Mouse (Mus musculus) heart, adult 11 months (tissue): Measurements from ENCODE around the gene Ostf1.

Experiments
- DNase-seq: peaks from one replicate; pipeline ENCODE4 v3.0.0; 2022

Gene Ostf1

GRCm38 (mm10) chr19:18631644-18632219 lies at the start of gene Ostf1, which contains the start of gene Nmrk1:
Gene Ostf1 (minus strand): TSS chr19:18631823.
Gene Nmrk1 (plus strand): TSS chr19:18631950.
- DNase-seq: peak; percentile 100

- no peak for DNase-seq
Measured at GRCm38 (mm10) chr19:18673116-18673515, 41.5 kb upstream of the Ostf1 start.

GRCm38 (mm10) chr19:18672498-18672897 lies 40.9 kb upstream of the Ostf1 start:
- DNase-seq: no peak

GRCm38 (mm10) chr19:18671056-18671741 lies 39.6 kb upstream of the Ostf1 start:
- no peak for DNase-seq

- peak; percentile 100 for DNase-seq
Measured at GRCm38 (mm10) chr19:18670608-18671007, 39.0 kb upstream of the Ostf1 start, which contains the start of gene Carnmt1. Gene Carnmt1 (plus strand): TSS chr19:18670764.

GRCm38 (mm10) chr19:18669551-18669950 lies 37.9 kb upstream of the Ostf1 start:
- no peak for DNase-seq

- DNase-seq: peak; percentile 21
Measured at GRCm38 (mm10) chr19:18666966-18667365, 35.3 kb upstream of the Ostf1 start.

GRCm38 (mm10) chr19:18663904-18664303 lies 32.3 kb upstream of the Ostf1 start:
- no peak for DNase-seq

GRCm38 (mm10) chr19:18661683-18662082 lies 30.1 kb upstream of the Ostf1 start:
- no peak for DNase-seq

- DNase-seq: no peak
Measured at GRCm38 (mm10) chr19:18660466-18660865, 28.8 kb upstream of the Ostf1 start.

- DNase-seq: no peak
Measured at GRCm38 (mm10) chr19:18659349-18659748, 27.7 kb upstream of the Ostf1 start.

- DNase-seq: no peak
Measured at GRCm38 (mm10) chr19:18658473-18658872, 26.9 kb upstream of the Ostf1 start.

- DNase-seq: peak; percentile 61
Measured at GRCm38 (mm10) chr19:18655999-18656398, 24.4 kb upstream of the Ostf1 start.

- peak; percentile 60 for DNase-seq
Measured at GRCm38 (mm10) chr19:18654984-18655383, 23.4 kb upstream of the Ostf1 start.

- peak; percentile 77 for DNase-seq
Measured at GRCm38 (mm10) chr19:18654330-18654729, 22.7 kb upstream of the Ostf1 start.

GRCm38 (mm10) chr19:18653058-18653457 lies 21.4 kb upstream of the Ostf1 start:
- peak; percentile 65 for DNase-seq

- DNase-seq: peak; percentile 80
Measured at GRCm38 (mm10) chr19:18652592-18652991, 21.0 kb upstream of the Ostf1 start.

- DNase-seq: peak; percentile 82
Measured at GRCm38 (mm10) chr19:18650473-18650872, 18.9 kb upstream of the Ostf1 start.

- peak; percentile 1 for DNase-seq
Measured at GRCm38 (mm10) chr19:18649955-18650354, 18.3 kb upstream of the Ostf1 start.

- peak; percentile 3 for DNase-seq
Measured at GRCm38 (mm10) chr19:18648558-18648945, 16.9 kb upstream of the Ostf1 start.

GRCm38 (mm10) chr19:18647775-18648557 lies 16.3 kb upstream of the Ostf1 start:
- DNase-seq: peak; percentile 92

- peak; percentile 80 for DNase-seq
Measured at GRCm38 (mm10) chr19:18646853-18647420, 15.3 kb upstream of the Ostf1 start.

GRCm38 (mm10) chr19:18646397-18646796 lies 14.8 kb upstream of the Ostf1 start:
- DNase-seq: peak; percentile 70
